Mouse (Mus musculus): ENCODE data around the gene Lca5l.

The Lca5l gene

DNA sequence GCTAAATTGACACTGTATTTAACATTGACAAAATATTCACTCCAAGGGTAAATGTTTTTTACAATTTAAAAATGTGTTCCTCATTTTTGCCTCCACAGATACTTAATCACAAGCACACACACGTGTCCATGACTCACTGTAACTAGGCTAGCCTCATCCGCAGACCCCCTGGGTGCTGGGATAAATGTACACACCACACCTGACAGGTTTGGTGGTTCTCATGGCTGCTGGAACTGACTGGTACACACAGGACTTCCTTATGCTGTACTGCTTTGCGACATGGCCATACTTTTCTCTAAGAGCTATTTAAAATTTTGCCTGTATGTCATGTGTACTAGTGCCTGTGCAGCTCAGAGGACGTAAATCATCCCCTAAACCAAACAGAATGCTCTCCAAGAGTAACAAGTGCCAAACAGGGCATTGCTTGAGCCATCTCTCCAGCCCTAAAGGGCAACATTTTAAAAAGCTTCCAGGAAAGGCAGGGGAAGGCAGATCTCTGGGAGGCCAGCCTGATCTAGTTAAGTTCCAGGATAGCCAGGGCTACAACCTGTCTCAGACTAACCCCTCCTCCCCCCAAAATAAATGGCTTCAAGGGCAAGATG, 71.9 kb downstream of the Lca5l start:
- in situ Hi-C loops (cut with MseI, MboI) = no loop called here

GRCm38 (mm10) chr16:96114729-96115128, 77.3 kb downstream of the Lca5l start:
- in situ Hi-C loops (cut with MseI, MboI) = loop anchor here (5.0 kb wide), 2 partner anchors 33 to 38 kb away; partner anchors contain the start of gene Wrb (in 1 of the 2)

GRCm38 (mm10) chr16:96112769-96113168, 79.3 kb downstream of the Lca5l start:
- in situ Hi-C loops (cut with MseI, MboI) = loop anchor here in 1 of 2 experiments (5.0 kb wide), 1 partner anchor 35 kb away; the partner anchor contains the start of gene Wrb

DNA sequence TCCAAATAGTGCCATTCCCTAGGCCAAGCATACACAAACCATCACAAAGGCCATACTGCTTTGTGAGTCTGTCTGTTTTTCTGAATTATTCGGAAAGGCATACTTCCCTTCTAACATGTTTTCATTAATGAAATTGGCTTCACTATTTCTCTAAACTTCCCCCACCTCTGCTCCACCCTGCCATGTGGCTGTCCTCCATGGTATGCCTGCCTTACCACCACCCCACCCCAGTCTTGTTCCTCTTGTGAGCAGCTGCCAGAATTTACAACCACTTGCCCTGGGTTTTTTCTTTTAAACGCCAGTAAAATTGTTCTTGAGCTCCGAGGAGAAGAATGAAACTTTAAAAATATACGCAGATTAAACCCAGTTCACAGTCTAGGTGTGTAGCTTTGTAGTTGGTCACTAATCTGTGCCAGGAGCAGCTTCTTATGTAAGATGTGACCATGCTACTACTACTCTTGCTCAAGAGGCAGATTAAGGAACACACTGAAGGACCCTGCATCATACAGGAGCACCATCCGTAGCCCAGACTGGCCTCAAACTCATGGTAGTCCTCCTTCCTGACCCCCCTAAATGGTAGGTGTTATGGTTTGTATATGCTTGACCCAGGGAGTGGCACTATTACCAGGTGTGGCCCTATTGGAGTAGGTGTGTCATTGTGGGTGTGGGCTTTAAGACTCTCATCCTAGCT, 81.3 kb downstream of the Lca5l start:
- in situ Hi-C loops (cut with MseI, MboI) = loop anchor here in 1 of 2 experiments (5.0 kb wide), 1 partner anchor 37 kb away; the partner anchor contains the start of gene Wrb

GRCm38 (mm10) chr16:96109673-96110072, 82.4 kb downstream of the Lca5l start:
- in situ Hi-C loops (cut with MseI, MboI) = loop anchor here in 1 of 2 experiments (5.0 kb wide), 1 partner anchor 38 kb away; the partner anchor contains the start of gene Wrb

Data from mouse trophoblast stem cell (cell line).